Mouse (Mus musculus) embryonic facial prominence, embryonic 13.5 days (tissue): ENCODE measurements around the gene Lcat. TPM values are rescaled to one million over a fixed set of nuclear protein-coding genes. Genes with fewer than 3 reads are reported as not detected.
A peak's percentile ranks its signal among the peaks of the same experiment; 100 is the strongest.
"Not testable (repeated sequence)": the region's sequence is repeated elsewhere in the genome, so short reads cannot be mapped to it uniquely, and the experiment has no call there.

ENCODE experiments used
- ATAC-seq: fragments of 200-750 bp; cut with Nextera tagmentation; 2 replicates; pipeline ENCODE4 v1.8.0; 2017; ENCODE audit warnings: low read depth; ENCODE audit not compliant: insufficient number of reproducible peaks, insufficient read depth, low FRiP score, low TSS enrichment
- H3K27ac ChIP-seq: fragments of 300-500 bp; sonication (generic); 2 replicates; pipeline ENCODE4 v1.5.1; 2015; ENCODE audit warnings: moderate library complexity, mild to moderate bottlenecking, inconsistent platforms
- H3K27me3 ChIP-seq: fragments of 300-500 bp; sonication (generic); 2 replicates; pipeline ENCODE4 v1.6.1; 2015; ENCODE audit warnings: mild to moderate bottlenecking, inconsistent platforms
- H3K36me3 ChIP-seq: fragments of 300-500 bp; sonication (generic); 2 replicates; pipeline ENCODE4 v1.6.1; 2015; ENCODE audit warnings: mild to moderate bottlenecking, inconsistent platforms
- H3K4me1 ChIP-seq: fragments of 300-500 bp; sonication (generic); 2 replicates; pipeline ENCODE4 v1.6.1; 2015; ENCODE audit warnings: inconsistent platforms
- H3K4me2 ChIP-seq: fragments of 300-500 bp; sonication (generic); 2 replicates; pipeline ENCODE4 v1.6.1; 2015; ENCODE audit warnings: moderate library complexity, mild to moderate bottlenecking, inconsistent platforms
- H3K4me3 ChIP-seq: fragments of 300-500 bp; sonication (generic); 2 replicates; pipeline ENCODE4 v1.5.1; 2015; ENCODE audit warnings: mild to moderate bottlenecking, inconsistent platforms
- H3K9ac ChIP-seq: fragments of 300-500 bp; sonication (generic); 2 replicates; pipeline ENCODE4 v1.6.1; 2015; ENCODE audit warnings: mild to moderate bottlenecking, inconsistent platforms
- H3K9me3 ChIP-seq: fragments of 300-500 bp; sonication (generic); 2 replicates; pipeline ENCODE4 v1.6.1; 2016; ENCODE audit warnings: inconsistent platforms
- WGBS: fragments of 180-500 bp; shearing (Covaris S2); methylation state at CpG from one replicate; pipeline ENCODE4 v1.1.7; 2015; ENCODE audit warnings: mixed read lengths; 5-methylcytosine and 5-hydroxymethylcytosine counted together
- polyA plus RNA-seq: library from polyadenylated mRNA; unstranded; fragments of >200 nt; fragmentation: Nextera tagmentation; extraction: Ambion mirVana; gene quantifications from 2 replicates; pipeline ENCODE4 v1.2.1, GENCODE M21; 2015

Lcat gene
- 2.8 and 5.6 TPM in 2 replicates for polyA plus RNA-seq

DNA sequence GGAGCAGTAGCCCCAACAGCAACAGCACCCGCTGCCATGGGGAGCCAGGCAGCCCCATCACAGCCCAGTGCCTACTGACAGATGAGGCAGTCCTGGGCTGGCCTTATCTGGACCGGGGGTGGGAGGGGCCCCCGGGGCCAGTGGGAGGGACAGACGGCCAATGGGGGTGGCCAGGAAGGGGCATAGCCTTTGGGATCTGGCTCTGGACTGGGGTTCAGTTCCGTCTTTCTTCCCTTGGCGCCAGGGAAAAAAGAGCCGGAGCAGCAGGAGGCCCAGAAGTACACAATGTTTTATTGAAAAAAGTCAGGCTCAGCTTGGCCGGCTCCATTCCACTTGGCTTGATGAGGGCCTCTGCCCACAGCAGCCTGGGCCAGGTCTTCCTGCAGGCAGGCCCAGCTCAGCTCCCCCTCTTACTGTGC is at the start of gene Lcat:
Lcat (minus strand) TSS at position 62 of the 419 bp plus-strand sequence.
- WGBS = 82% methylated on average over 8 of the region's 8 CpGs

DNA sequence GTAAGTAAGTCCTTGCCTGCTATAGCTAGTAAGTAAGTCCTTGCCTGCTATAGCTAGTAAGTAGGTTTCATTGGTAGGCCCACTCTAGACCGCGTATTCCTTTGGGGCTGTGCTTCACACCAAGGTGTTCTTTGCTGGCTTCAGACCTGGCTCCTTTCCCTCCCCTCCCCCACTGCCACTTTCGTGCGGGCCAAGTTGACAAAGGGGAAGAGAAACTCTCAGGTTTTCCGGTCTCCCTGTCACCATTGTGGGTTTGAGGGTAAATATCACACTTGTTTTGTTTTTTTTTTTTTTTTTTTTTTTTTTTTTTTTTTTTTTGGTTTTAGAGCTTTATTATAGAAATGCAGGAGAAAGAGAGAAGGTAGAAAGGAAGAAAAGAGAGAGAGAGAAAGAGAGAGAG is 49.3 kb upstream of the Lcat start:
- Histone ChIP-seq H3K36me3 (no peaks in the 10 kb centered on the region), H3K9me3 (no peaks in the 10 kb centered on the region), H3K27me3 (no peaks in the 10 kb centered on the region), H3K4me1 (no peaks in the 10 kb centered on the region), H3K27ac (no peak overlapping the region), H3K4me2 (no peak overlapping the region), H3K9ac (no peak overlapping the region), H3K4me3 (no peak overlapping the region)
- 57% methylated on average over 5 of the region's 5 CpGs for WGBS
- ATAC-seq = no peak

More for the DNA sequence above, at the start of gene Lcat:
- ATAC-seq = no peak
- no peaks in the 10 kb centered on the region for H3K27me3 ChIP-seq
- no peak within 1 kb of the TSS for H3K9ac ChIP-seq
- H3K4me2 ChIP-seq = no peak within 1 kb of the TSS
- no peak within 1 kb of the TSS for H3K4me3 ChIP-seq
- peaks cover 82% of the 10 kb centered on the region for H3K36me3 ChIP-seq
- no peak within 1 kb of the TSS for H3K27ac ChIP-seq
- H3K4me1 ChIP-seq = peaks cover 4% of the 10 kb centered on the region
- H3K9me3 ChIP-seq = no peaks in the 10 kb centered on the region

DNA sequence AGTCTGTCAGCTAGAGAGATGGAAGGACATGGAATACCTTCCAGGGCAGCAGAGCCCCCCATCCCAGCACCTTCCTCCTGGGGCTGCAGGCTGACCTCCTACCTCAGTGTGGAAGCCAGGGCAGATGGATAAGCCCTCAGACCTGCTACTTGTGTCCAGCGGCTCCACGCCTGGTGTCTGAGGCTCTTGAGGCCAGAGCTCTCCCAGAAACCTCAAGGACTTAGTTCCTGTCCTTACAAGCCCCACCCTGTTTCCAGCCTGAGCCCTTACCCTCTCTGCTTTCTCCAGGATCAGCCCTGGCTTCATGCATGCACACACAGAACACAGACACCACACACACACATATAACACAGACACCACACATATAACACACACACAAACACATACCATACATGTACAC is 48.4 kb upstream of the Lcat start:
- no peak for ATAC-seq
- Histone ChIP-seq H3K27ac (no peak overlapping the region), H3K4me1 (no peaks in the 10 kb centered on the region), H3K9ac (no peak overlapping the region), H3K4me3 (no peak overlapping the region), H3K27me3 (no peaks in the 10 kb centered on the region), H3K9me3 (no peaks in the 10 kb centered on the region), H3K4me2 (no peak overlapping the region), H3K36me3 (no peaks in the 10 kb centered on the region)
- 80% methylated on average over 2 of the region's 2 CpGs for WGBS

DNA sequence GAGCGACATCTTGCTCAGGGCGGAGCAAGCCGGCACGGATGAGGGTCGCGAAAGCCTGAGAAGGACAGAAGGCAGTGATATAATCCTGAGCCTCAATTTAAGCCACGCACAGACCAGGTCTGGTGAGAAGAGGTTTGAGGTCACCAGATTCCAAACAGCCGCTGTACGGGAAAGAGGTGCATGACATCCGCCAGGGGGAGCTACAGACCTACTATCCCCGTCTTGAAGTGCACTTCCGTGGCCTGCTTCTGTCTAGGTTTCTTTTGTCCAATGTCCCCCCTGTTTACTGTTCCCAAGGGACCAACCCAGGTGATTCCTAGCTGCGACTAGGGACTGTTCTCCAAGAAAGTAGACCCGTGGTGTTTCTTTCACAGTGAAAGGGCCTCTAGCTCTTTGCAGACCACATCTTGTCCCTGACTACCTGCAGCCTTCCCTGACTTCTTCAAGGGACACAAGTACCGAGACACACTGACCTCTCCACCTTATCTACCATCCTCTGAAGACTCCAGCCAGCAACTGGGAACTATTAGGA is 47.7 kb upstream of the Lcat start, which contains the start of gene Dus2:
Dus2 (plus strand) TSS at position 482 of the 532 bp plus-strand sequence.
- Histone ChIP-seq H3K9me3 (no peaks in the 10 kb centered on the region), H3K27ac (no peak within 1 kb of the TSS), H3K36me3 (no peaks in the 10 kb centered on the region), H3K4me2 (peak within 1 kb of the TSS; percentile 39), H3K4me3 (no peak within 1 kb of the TSS), H3K9ac (peak within 1 kb of the TSS; percentile 40; the same call in 1 of the 2 replicates), H3K27me3 (no peaks in the 10 kb centered on the region), H3K4me1 (no peaks in the 10 kb centered on the region)
- peak; percentile 62; the same call in 1 of the 2 replicates for ATAC-seq
- WGBS = 11% methylated on average over 15 of the region's 15 CpGs

DNA sequence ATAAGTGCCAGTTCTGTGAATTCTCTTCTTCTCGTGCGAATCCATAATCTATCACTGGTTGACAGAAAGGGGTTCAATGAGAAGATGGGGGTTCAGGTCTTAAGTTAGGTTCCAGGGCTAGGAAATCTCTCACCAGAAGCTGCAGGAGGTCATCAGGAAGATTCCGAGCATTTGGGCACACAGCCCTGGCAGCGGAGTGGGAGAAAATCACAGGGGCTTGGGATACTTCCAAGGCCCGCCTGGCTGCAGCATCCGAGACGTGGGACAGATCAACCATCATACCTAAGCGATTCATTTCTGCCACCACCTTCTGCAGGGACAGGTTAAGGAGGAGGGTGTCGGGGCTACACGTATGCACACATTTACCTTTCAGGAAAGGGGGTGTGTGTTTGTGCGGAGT is 45.4 kb upstream of the Lcat start:
- Histone ChIP-seq H3K27ac (no peak overlapping the region), H3K4me2 (no peak overlapping the region), H3K4me3 (no peak overlapping the region), H3K9me3 (no peaks in the 10 kb centered on the region), H3K4me1 (no peaks in the 10 kb centered on the region), H3K36me3 (no peaks in the 10 kb centered on the region), H3K27me3 (no peaks in the 10 kb centered on the region), H3K9ac (no peak overlapping the region)
- ATAC-seq = no peak
- WGBS = 84% methylated on average over 11 of the region's 11 CpGs

DNA sequence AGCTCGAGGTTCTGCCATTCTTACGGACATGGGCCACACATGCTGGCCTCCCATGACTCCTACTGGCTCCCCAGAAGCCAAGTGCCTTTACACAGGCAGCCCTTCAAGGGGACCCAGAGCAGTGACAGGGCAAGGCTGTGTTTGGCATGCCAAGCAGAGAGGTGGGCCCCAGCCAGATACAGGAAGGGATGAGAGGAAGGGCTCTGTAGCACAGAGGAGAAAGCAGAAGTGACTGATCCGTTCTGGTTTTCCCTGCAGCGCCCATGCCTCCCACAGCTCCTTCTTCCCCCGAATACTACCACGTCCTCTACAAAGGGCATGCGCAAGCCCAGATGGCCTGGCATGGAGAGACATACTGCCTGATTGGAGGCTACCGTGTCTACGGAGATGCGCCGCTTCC is 40.2 kb upstream of the Lcat start:
- ATAC-seq, H3K27ac ChIP-seq, H3K4me3 ChIP-seq, H3K4me2 ChIP-seq, H3K27me3 ChIP-seq, H3K4me1 ChIP-seq, H3K9ac ChIP-seq, H3K36me3 ChIP-seq, H3K9me3 ChIP-seq: not testable (repeated sequence)
- WGBS = 79% methylated on average over 11 of the region's 11 CpGs

DNA sequence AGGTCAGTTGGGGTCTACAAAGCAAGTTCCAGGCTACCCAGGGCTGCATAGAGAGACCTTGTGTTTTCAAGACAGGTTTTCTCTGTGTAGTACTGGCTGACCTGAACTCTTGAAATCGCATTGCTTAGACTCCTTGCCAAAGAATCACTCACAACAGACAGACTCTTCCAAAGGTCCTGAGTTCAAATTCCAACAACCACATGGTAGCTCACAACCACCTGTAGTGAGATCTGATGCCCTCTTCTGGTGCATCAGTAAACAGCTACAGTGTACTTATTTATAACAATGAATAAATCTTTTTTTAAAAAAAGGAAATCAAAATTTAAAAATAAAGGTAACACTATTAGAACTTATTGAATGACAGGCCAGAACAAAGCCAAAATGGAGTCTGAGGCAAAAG is 38.0 kb upstream of the Lcat start:
- H3K27ac ChIP-seq = no peak overlapping the region
- no peak overlapping the region for H3K4me2 ChIP-seq
- no peak overlapping the region for H3K4me3 ChIP-seq
- no peak for ATAC-seq
- H3K4me1 ChIP-seq = no peaks in the 10 kb centered on the region
- H3K27me3 ChIP-seq = no peaks in the 10 kb centered on the region
- H3K36me3 ChIP-seq = no peaks in the 10 kb centered on the region
- H3K9ac ChIP-seq = no peak overlapping the region
- no peaks in the 10 kb centered on the region for H3K9me3 ChIP-seq
- 87% methylated on average over 1 of the region's 1 CpGs for WGBS

DNA sequence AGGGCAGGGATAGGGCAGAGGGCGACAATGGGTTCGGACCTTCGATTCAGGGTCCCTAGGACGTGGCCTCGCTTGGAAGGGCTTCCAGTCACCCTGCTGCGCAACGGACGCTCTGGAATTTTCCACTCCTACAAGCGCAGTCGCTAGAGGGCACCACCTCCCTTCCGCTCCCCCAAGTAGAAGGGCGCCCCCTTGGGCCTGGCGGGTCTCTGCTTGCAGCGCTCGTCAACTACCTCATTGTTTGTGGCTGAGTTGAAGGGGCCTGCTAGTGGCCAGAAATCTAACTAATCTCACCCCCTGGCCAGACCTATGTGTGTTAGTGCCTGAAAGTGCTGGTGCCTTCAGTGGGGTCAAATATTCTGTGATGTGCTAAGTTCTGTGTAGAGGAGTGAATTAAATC is 36.1 kb upstream of the Lcat start, which contains the start of gene Dpep3:
Dpep3 (minus strand) TSS at position 105 of the 400 bp plus-strand sequence.
- Histone ChIP-seq H3K27ac (no peak within 1 kb of the TSS), H3K36me3 (no peaks in the 10 kb centered on the region)
- 0 out of 2 replicates have a peak, but pooled peaks have one; percentile 20 for ATAC-seq

DNA sequence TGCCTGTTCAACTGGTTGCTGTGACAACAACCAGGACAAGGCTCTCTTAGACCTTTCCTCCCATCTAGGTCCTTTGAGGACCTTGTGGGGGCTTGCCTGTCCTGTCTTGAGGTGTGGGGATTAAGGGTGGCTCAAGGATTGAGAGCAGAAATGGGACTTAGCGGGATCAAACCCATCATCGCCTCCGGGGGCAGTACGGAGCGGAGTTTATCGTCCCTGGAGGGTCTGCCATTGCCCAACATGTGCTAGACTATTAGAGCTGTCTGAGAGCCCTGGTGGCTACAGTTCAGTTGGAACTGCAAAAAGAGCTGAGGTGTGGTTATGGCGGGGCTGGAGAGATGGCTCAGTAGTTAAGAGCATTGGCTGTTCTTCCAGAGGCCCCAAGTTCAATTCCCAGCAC is 32.2 kb upstream of the Lcat start:
- Histone ChIP-seq H3K36me3 (no peaks in the 10 kb centered on the region), H3K4me1 (no peaks in the 10 kb centered on the region), H3K9ac (no peak overlapping the region), H3K27ac (no peak overlapping the region), H3K27me3 (no peaks in the 10 kb centered on the region), H3K4me2 (no peak overlapping the region), H3K4me3 (no peak overlapping the region), H3K9me3 (no peaks in the 10 kb centered on the region)
- 68% methylated on average over 7 of the region's 7 CpGs for WGBS
- no peak for ATAC-seq

More for the DNA sequence above, 36.1 kb upstream of the Lcat start, which contains the start of gene Dpep3:
- Histone ChIP-seq H3K9me3 (no peaks in the 10 kb centered on the region), H3K4me3 (no peak within 1 kb of the TSS), H3K27me3 (no peaks in the 10 kb centered on the region), H3K4me2 (no peak within 1 kb of the TSS), H3K4me1 (no peaks in the 10 kb centered on the region), H3K9ac (no peak within 1 kb of the TSS)
- WGBS = 93% methylated on average over 15 of the region's 15 CpGs

DNA sequence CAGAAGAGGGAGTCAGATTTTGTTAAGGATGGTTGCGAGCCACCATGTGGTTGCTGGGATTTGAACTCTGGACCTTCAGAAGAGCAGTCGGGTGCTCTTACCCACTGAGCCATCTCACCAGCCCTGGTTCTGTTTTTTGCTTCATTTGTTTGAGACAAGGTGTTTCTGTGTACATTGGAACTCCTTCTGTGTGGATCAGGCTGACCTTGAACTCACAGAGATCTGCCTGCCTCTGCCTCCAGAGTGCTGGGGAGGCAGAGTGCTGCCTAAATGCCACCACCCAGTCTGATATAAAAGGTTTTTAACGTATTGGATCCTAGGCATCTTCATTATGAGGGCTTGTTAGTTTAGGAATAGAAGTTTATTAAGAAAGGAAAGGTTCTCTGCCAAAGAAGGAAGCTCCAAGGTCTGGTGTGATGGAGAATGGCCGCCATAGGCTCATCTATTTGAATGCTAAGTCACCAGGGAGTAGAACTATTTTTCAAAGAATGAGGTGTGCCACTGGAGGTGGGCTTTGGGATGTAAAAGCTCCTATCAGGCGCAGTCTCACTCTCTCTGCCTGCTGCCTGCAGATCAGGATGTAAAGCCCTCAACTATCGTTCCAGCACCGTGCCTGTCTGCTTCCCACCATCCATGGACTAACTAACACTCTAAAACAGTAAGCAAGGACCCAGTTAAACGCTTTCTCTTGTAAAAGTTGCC is 28.0 kb upstream of the Lcat start:
- Histone ChIP-seq H3K4me3 (no peak overlapping the region), H3K9me3 (no peaks in the 10 kb centered on the region), H3K27ac (no peak overlapping the region), H3K36me3 (no peaks in the 10 kb centered on the region), H3K4me2 (no peak overlapping the region), H3K27me3 (no peaks in the 10 kb centered on the region), H3K4me1 (peaks cover 11% of the 10 kb centered on the region), H3K9ac (no peak overlapping the region)
- 70% methylated on average over 8 of the region's 8 CpGs for WGBS
- ATAC-seq = no peak

DNA sequence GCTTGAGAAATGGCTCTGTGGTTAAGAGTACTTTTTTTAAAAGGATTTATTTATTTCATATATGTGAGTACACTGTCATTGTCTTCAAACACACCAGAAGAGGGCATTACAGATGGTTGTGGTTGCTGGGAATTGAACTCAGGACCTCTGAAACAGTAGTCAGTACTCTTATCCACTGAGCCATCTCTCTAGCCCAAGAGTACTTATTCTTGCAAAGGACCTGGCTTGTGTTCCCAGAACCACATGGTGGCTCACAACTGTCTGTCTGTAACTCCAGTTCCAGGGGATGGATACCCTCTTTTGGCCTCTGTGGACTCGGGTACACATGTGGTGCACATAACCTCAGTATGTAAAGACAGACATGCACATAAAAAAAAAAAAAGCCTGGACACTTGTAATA is 26.2 kb upstream of the Lcat start:
- Histone ChIP-seq H3K9ac (no peak overlapping the region), H3K4me1 (peaks cover 21% of the 10 kb centered on the region)
- ATAC-seq = no peak

DNA sequence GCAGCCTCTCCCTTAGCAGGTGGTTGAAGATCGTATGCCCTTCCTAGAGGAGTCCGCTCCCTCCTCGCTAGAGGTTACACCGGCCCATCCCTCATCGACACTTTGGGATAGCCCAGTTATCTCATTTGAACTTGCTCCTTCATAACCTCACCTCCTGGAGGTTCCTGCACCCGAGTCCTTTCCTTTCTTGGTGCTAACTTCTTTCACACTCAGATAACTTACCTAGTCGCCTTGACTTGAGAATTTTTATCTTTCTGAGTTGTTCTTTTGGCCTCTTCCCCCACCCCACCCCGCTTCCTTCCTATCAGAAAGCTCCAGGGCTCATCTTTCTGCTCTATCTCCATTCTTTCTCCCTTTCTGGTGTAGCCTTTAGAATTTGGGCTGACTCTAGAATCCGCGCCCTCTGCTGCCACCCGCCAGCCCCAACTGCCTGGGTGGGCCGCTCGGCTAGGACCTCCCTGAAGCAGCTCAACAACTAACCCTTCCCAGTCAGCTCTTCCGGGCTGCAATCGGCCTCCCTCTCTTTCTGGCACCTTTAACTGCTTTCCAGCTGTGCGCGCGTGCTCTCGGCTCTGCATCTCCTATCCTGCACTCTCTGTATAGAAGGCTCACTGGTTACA is 23.6 kb upstream of the Lcat start:
- Histone ChIP-seq H3K27ac (peak overlapping the region; percentile 39), H3K9ac (peak overlapping the region; percentile 57; the same call in 1 of the 2 replicates), H3K36me3 (no peaks in the 10 kb centered on the region), H3K4me3 (peak overlapping the region; percentile 84), H3K9me3 (no peaks in the 10 kb centered on the region), H3K4me2 (peak overlapping the region; percentile 75), H3K4me1 (peaks cover 35% of the 10 kb centered on the region), H3K27me3 (no peaks in the 10 kb centered on the region)
- no peak for ATAC-seq
- 7% methylated on average over 19 of the region's 19 CpGs for WGBS

More for the DNA sequence above, 26.2 kb upstream of the Lcat start:
- no peak overlapping the region for H3K27ac ChIP-seq
- WGBS = 70% methylated on average over 1 of the region's 1 CpGs
- H3K4me2 ChIP-seq = no peak overlapping the region
- no peaks in the 10 kb centered on the region for H3K9me3 ChIP-seq
- no peaks in the 10 kb centered on the region for H3K27me3 ChIP-seq
- no peak overlapping the region for H3K4me3 ChIP-seq
- no peaks in the 10 kb centered on the region for H3K36me3 ChIP-seq
